Mouse (Mus musculus) thymus, adult 2 months (tissue): ENCODE measurements around the gene Hdc. TPM values are rescaled to one million over a fixed set of nuclear protein-coding genes. Genes with fewer than 3 reads are reported as not detected.

Experiments
- DNase-seq: peaks from one replicate; pipeline ENCODE4 v3.0.0; 2021
- H3K27ac ChIP-seq: fragments of 200-500 bp; 2 replicates; pipeline ENCODE4 v1.5.1; 2012; ENCODE audit warnings: low read length, control low read depth; ENCODE audit not compliant: control insufficient read depth, insufficient read depth
- H3K27me3 ChIP-seq: fragments of 200-500 bp; 2 replicates; pipeline ENCODE4 v1.6.1; 2012; ENCODE audit warnings: mild to moderate bottlenecking, low read length, moderate library complexity, mixed read lengths; ENCODE audit not compliant: control insufficient read depth, insufficient read depth
- H3K36me3 ChIP-seq: fragments of 200-500 bp; 2 replicates; pipeline ENCODE4 v1.6.1; 2012; ENCODE audit warnings: mild to moderate bottlenecking, low read length, moderate library complexity; ENCODE audit not compliant: control insufficient read depth, insufficient read depth
- H3K4me1 ChIP-seq: fragments of 200-500 bp; replicated peaks from 2 replicates; pipeline ENCODE4 v1.6.1; 2012; ENCODE audit warnings: low read length; ENCODE audit not compliant: control insufficient read depth, insufficient read depth
- H3K4me3 ChIP-seq: fragments of 200-500 bp; 2 replicates; pipeline ENCODE4 v1.5.1; 2012; ENCODE audit warnings: mild to moderate bottlenecking, low read length, control low read depth, moderate library complexity; ENCODE audit not compliant: control insufficient read depth, insufficient read depth
- CTCF ChIP-seq: fragments of 200-500 bp; IDR thresholded peaks from 2 replicates; pipeline ENCODE4 v1.5.1; 2012; ENCODE audit warnings: mild to moderate bottlenecking, control low read depth, low read length, moderate library complexity, borderline replicate concordance; ENCODE audit not compliant: control insufficient read depth, poor library complexity, insufficient read depth; ENCODE audit errors: extremely low read depth
- POLR2A ChIP-seq: fragments of 200-500 bp; IDR thresholded peaks from 2 replicates; pipeline ENCODE4 v1.6.1; 2012; ENCODE audit warnings: mild to moderate bottlenecking, low read length, control low read depth, moderate library complexity; ENCODE audit not compliant: control insufficient read depth, poor library complexity, insufficient read depth; ENCODE audit errors: extremely low read depth
- WGBS: fragments of 180-500 bp; shearing (Covaris S2); methylation state at CpG from one replicate; pipeline ENCODE4 v1.1.7; 2018; 5-methylcytosine and 5-hydroxymethylcytosine counted together
- polyA plus RNA-seq: library from polyadenylated mRNA; depleted of rRNA; stranded (reverse); fragments of >200 nt; gene quantifications from 2 replicates; pipeline ENCODE4 v1.2.3, GENCODE M21; 2012

The Hdc gene
- polyA plus RNA-seq, 1 experiment = 19.1 TPM

DNA sequence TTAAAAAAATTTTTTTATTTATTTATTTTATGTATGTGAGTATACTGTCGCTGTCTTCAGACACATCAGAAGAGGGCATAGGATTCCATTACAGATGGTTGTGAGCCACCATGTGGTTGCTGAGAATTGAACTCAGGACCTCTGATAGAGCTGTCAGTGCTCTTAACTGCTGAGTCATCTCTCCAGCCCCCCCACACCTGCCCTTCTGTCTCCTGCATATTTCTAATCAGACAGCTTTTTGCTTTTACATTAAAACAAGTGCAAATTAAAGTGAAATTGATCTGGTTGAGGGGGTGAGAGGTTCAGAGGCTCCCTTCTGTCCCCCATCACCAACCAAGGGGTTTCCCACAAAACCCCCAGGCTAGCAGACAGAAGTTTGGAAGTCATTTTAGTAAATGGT lies 39.8 kb downstream of the Hdc start:
- Histone ChIP-seq H3K4me3 (no peak overlapping the region), H3K27me3 (no peaks in the 10 kb centered on the region), H3K27ac (no peak overlapping the region), H3K36me3 (no peaks in the 10 kb centered on the region), H3K4me1 (peaks cover 5% of the 10 kb centered on the region)
- TF ChIP-seq POLR2A (no peak), CTCF (no peak)
- no peak for DNase-seq
- 100% methylated on average over 1 of the region's 1 CpGs for WGBS

DNA sequence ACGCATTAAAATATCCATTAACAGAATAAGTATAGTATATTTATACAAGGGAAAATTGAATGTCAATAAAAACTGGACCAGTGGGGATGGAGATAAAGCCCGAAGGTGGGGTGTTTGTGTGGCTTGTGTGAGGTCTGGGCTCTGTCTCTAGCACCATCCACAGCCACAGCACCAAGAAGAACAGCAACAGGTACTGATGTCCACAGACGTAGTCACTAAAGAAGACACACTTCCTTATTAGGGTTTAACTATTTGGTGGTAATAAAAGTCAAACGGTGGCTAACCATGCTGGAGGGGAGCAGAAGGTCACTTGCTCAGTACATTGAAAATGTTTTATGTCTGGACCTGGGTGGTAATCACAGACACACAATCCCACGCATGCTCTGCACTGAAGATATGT lies 41.7 kb downstream of the Hdc start:
- H3K36me3 ChIP-seq = no peaks in the 10 kb centered on the region
- TF ChIP-seq CTCF (no peak), POLR2A (no peak)
- 88% methylated on average over 5 of the region's 5 CpGs for WGBS

GRCm38 (mm10) chr2:126575391-126576176 lies 43.5 kb downstream of the Hdc start:
- H3K4me1 ChIP-seq = no peaks in the 10 kb centered on the region
- H3K36me3 ChIP-seq = no peaks in the 10 kb centered on the region
- no peak overlapping the region for H3K27ac ChIP-seq
- no peaks in the 10 kb centered on the region for H3K27me3 ChIP-seq
- TF ChIP-seq POLR2A (no peak), CTCF (no peak)
- no peak overlapping the region for H3K4me3 ChIP-seq
- 92% methylated on average over 11 of the region's 11 CpGs for WGBS
- DNase-seq = no peak

More for the DNA sequence above, 41.7 kb downstream of the Hdc start:
- H3K4me3 ChIP-seq = no peak overlapping the region
- no peak for DNase-seq
- no peaks in the 10 kb centered on the region for H3K27me3 ChIP-seq
- no peaks in the 10 kb centered on the region for H3K4me1 ChIP-seq
- H3K27ac ChIP-seq = no peak overlapping the region

DNA sequence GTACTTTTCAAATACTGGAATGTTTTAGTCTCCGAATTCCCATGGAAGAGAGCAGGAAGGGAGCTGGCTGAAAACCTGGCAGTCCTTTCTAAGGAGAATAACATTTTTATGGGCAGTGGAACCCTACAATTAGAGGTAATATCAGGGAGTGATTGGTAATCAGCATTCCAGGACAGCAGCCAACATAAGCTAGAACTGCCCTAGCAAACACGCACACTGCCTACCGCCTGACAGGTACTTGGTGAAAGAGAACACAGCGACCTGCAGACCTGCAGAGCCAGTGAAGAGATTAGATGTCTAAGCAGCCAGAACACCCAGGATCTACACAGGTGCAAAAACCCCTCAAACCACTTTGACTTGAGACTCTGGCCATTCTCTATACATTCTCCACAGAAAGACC lies 46.4 kb downstream of the Hdc start:
- TF ChIP-seq POLR2A (no peak), CTCF (no peak)
- no peak overlapping the region for H3K27ac ChIP-seq
- H3K27me3 ChIP-seq = no peaks in the 10 kb centered on the region
- WGBS = 96% methylated on average over 4 of the region's 4 CpGs
- no peaks in the 10 kb centered on the region for H3K36me3 ChIP-seq
- no peak overlapping the region for H3K4me3 ChIP-seq
- H3K4me1 ChIP-seq = no peaks in the 10 kb centered on the region
- no peak for DNase-seq

DNA sequence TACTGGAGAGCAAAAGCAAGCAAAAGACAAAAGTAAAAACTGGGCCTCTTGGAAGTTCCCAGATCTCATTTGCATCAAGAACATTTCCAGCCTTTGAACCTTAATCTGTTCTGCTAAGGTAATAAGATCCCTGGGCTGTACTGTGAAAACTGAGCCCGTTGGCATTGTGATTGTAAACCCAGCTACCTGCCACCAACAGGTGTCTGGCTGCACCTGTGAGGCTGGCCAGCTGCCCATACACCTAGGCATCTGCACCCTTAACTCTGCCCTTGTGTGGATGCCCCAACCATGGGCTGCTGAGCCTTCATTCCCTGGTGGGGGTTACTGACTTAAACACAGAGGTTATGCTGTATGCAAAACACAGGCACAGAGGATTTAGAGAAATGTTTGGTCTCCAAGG lies 46.9 kb downstream of the Hdc start:
- H3K4me1 ChIP-seq = no peaks in the 10 kb centered on the region
- WGBS = 80% methylated on average over 1 of the region's 1 CpGs
- no peak for DNase-seq
- H3K36me3 ChIP-seq = no peaks in the 10 kb centered on the region
- TF ChIP-seq POLR2A = no peak
- no peak for TF ChIP-seq CTCF
- H3K27me3 ChIP-seq = no peaks in the 10 kb centered on the region
- no peak overlapping the region for H3K27ac ChIP-seq
- no peak overlapping the region for H3K4me3 ChIP-seq

- WGBS = 78% methylated on average over 17 of the region's 17 CpGs
- H3K27ac ChIP-seq = no peak overlapping the region
- DNase-seq = no peak
- no peak for TF ChIP-seq POLR2A
- TF ChIP-seq CTCF = no peak
- H3K4me1 ChIP-seq = no peaks in the 10 kb centered on the region
- H3K36me3 ChIP-seq = no peaks in the 10 kb centered on the region
- H3K4me3 ChIP-seq = no peak overlapping the region
- H3K27me3 ChIP-seq = no peaks in the 10 kb centered on the region
These were observed 55.5 kb downstream of the Hdc start for GRCm38 (mm10) chr2:126563411-126564105.
